Mouse (Mus musculus) hindbrain, embryonic 15.5 days (tissue): ENCODE data around the gene St3gal5. TPM values are rescaled to one million over a fixed set of nuclear protein-coding genes. Genes with fewer than 3 reads are reported as not detected.

Experiments
- ATAC-seq: fragments of 200-750 bp; cut with Nextera tagmentation; 2 replicates; pipeline ENCODE4 v1.8.0; 2017; ENCODE audit warnings: low read depth, moderate number of reproducible peaks, moderate TSS enrichment; ENCODE audit not compliant: low FRiP score
- H3K27ac ChIP-seq: fragments of 300-500 bp; sonication (generic); replicated peaks from 2 replicates; pipeline ENCODE4 v1.5.1; 2015; ENCODE audit warnings: mild to moderate bottlenecking, inconsistent platforms
- H3K27me3 ChIP-seq: fragments of 300-500 bp; sonication (generic); 2 replicates; pipeline ENCODE4 v1.6.1; 2015; ENCODE audit warnings: control low read depth, inconsistent platforms
- H3K36me3 ChIP-seq: fragments of 300-500 bp; sonication (generic); 2 replicates; pipeline ENCODE4 v1.6.1; 2015; ENCODE audit warnings: control low read depth, inconsistent platforms
- H3K4me1 ChIP-seq: fragments of 300-500 bp; sonication (generic); replicated peaks from 2 replicates; pipeline ENCODE4 v1.6.1; 2015; ENCODE audit warnings: control low read depth, inconsistent platforms
- H3K4me2 ChIP-seq: fragments of 300-500 bp; sonication (generic); 2 replicates; pipeline ENCODE4 v1.6.1; 2015; ENCODE audit warnings: moderate library complexity, mild to moderate bottlenecking, inconsistent platforms
- H3K4me3 ChIP-seq: fragments of 300-500 bp; sonication (generic); 2 replicates; pipeline ENCODE4 v1.5.1; 2015; ENCODE audit warnings: mild to moderate bottlenecking, inconsistent platforms
- H3K9ac ChIP-seq: fragments of 300-500 bp; sonication (generic); 2 replicates; pipeline ENCODE4 v1.6.1; 2015; ENCODE audit warnings: inconsistent platforms
- H3K9me3 ChIP-seq: fragments of 300-500 bp; sonication (generic); 2 replicates; pipeline ENCODE4 v1.6.1; 2016; ENCODE audit warnings: control low read depth, inconsistent platforms
- WGBS: fragments of 180-500 bp; shearing (Covaris S2); methylation state at CpG from one replicate; pipeline ENCODE4 v1.1.7; 2015; 5-methylcytosine and 5-hydroxymethylcytosine counted together
- polyA plus RNA-seq: library from polyadenylated mRNA; unstranded; fragments of >200 nt; fragmentation: Nextera tagmentation; extraction: Ambion mirVana; gene quantifications from 2 replicates; pipeline ENCODE4 v1.2.1, GENCODE M21; 2015

St3gal5 gene
- polyA plus RNA-seq, 1 experiment from 2014 or later = 62.5 TPM

GRCm38 (mm10) chr6:72071281-72071870 lies 26.0 kb upstream of the St3gal5 start:
- ATAC-seq = no peak
- H3K36me3 ChIP-seq = no peaks in the 10 kb centered on the region
- no peaks in the 10 kb centered on the region for H3K9me3 ChIP-seq
- H3K4me1 ChIP-seq = no peaks in the 10 kb centered on the region
- H3K4me3 ChIP-seq = no peak overlapping the region
- no peaks in the 10 kb centered on the region for H3K27me3 ChIP-seq
- H3K9ac ChIP-seq = no peak overlapping the region
- H3K4me2 ChIP-seq = no peak overlapping the region
- no peak overlapping the region for H3K27ac ChIP-seq
- 72% methylated on average over 5 of the region's 5 CpGs for WGBS

GRCm38 (mm10) chr6:72073781-72074180 lies 23.6 kb upstream of the St3gal5 start:
- no peaks in the 10 kb centered on the region for H3K27me3 ChIP-seq
- no peaks in the 10 kb centered on the region for H3K4me1 ChIP-seq
- H3K9ac ChIP-seq = no peak overlapping the region
- H3K4me3 ChIP-seq = no peak overlapping the region
- no peak for ATAC-seq
- WGBS = 94% methylated on average over 4 of the region's 4 CpGs
- H3K4me2 ChIP-seq = no peak overlapping the region
- no peaks in the 10 kb centered on the region for H3K36me3 ChIP-seq
- H3K9me3 ChIP-seq = no peaks in the 10 kb centered on the region
- no peak overlapping the region for H3K27ac ChIP-seq

GRCm38 (mm10) chr6:72076512-72076911 lies 20.9 kb upstream of the St3gal5 start:
- H3K4me1 ChIP-seq = no peaks in the 10 kb centered on the region
- H3K27me3 ChIP-seq = no peaks in the 10 kb centered on the region
- H3K9ac ChIP-seq = no peak overlapping the region
- no peak overlapping the region for H3K4me3 ChIP-seq
- H3K27ac ChIP-seq = no peak overlapping the region
- ATAC-seq = no peak
- WGBS = 78% methylated on average over 9 of the region's 9 CpGs
- no peak overlapping the region for H3K4me2 ChIP-seq
- no peaks in the 10 kb centered on the region for H3K36me3 ChIP-seq
- no peaks in the 10 kb centered on the region for H3K9me3 ChIP-seq

GRCm38 (mm10) chr6:72078178-72078577 lies 19.2 kb upstream of the St3gal5 start:
- H3K4me3 ChIP-seq = no peak overlapping the region
- ATAC-seq = no peak
- 80% methylated on average over 5 of the region's 5 CpGs for WGBS
- no peak overlapping the region for H3K9ac ChIP-seq
- no peaks in the 10 kb centered on the region for H3K9me3 ChIP-seq
- H3K4me1 ChIP-seq = no peaks in the 10 kb centered on the region
- H3K36me3 ChIP-seq = no peaks in the 10 kb centered on the region
- H3K4me2 ChIP-seq = no peak overlapping the region
- no peak overlapping the region for H3K27ac ChIP-seq
- no peaks in the 10 kb centered on the region for H3K27me3 ChIP-seq

- no peak overlapping the region for H3K9ac ChIP-seq
- no peaks in the 10 kb centered on the region for H3K4me1 ChIP-seq
- no peaks in the 10 kb centered on the region for H3K9me3 ChIP-seq
- no peaks in the 10 kb centered on the region for H3K36me3 ChIP-seq
- H3K4me2 ChIP-seq = peak overlapping the region; percentile 11; the same call in 1 of the 2 replicates
- H3K4me3 ChIP-seq = no peak overlapping the region
- H3K27ac ChIP-seq = 0 out of 2 replicates have a peak overlapping the region, but pooled peaks have one; percentile 1
- 0 out of 2 replicates have a peak, but pooled peaks have one; percentile 54 for ATAC-seq
- H3K27me3 ChIP-seq = no peaks in the 10 kb centered on the region
- 83% methylated on average over 13 of the region's 13 CpGs for WGBS
Observed at GRCm38 (mm10) chr6:72081318-72082024, 15.9 kb upstream of the St3gal5 start.

- Histone ChIP-seq H3K4me2 (no peak overlapping the region), H3K27ac (no peak overlapping the region), H3K4me1 (no peaks in the 10 kb centered on the region), H3K9ac (no peak overlapping the region), H3K36me3 (no peaks in the 10 kb centered on the region), H3K27me3 (no peaks in the 10 kb centered on the region), H3K9me3 (no peaks in the 10 kb centered on the region), H3K4me3 (no peak overlapping the region)
- ATAC-seq = no peak
- 87% methylated on average over 5 of the region's 5 CpGs for WGBS
Observed at GRCm38 (mm10) chr6:72087402-72087801, 10.0 kb upstream of the St3gal5 start.

- H3K4me3 ChIP-seq = no peak overlapping the region
- no peak for ATAC-seq
- 94% methylated on average over 5 of the region's 5 CpGs for WGBS
- no peak overlapping the region for H3K9ac ChIP-seq
- no peaks in the 10 kb centered on the region for H3K27me3 ChIP-seq
- no peak overlapping the region for H3K4me2 ChIP-seq
- no peak overlapping the region for H3K27ac ChIP-seq
- H3K36me3 ChIP-seq = no peaks in the 10 kb centered on the region
- H3K9me3 ChIP-seq = no peaks in the 10 kb centered on the region
- no peaks in the 10 kb centered on the region for H3K4me1 ChIP-seq
Observed at GRCm38 (mm10) chr6:72089865-72090264, 7.5 kb upstream of the St3gal5 start.

GRCm38 (mm10) chr6:72091007-72091406 lies 6.4 kb upstream of the St3gal5 start:
- Histone ChIP-seq H3K27me3 (no peaks in the 10 kb centered on the region), H3K4me3 (no peak overlapping the region), H3K36me3 (no peaks in the 10 kb centered on the region), H3K4me1 (no peaks in the 10 kb centered on the region), H3K27ac (no peak overlapping the region), H3K9me3 (no peaks in the 10 kb centered on the region), H3K4me2 (no peak overlapping the region), H3K9ac (no peak overlapping the region)
- no peak for ATAC-seq
- 52% methylated on average over 6 of the region's 6 CpGs for WGBS

GRCm38 (mm10) chr6:72093121-72093520 lies 4.3 kb upstream of the St3gal5 start:
- no peaks in the 10 kb centered on the region for H3K27me3 ChIP-seq

GRCm38 (mm10) chr6:72096217-72096616 lies 1.2 kb upstream of the St3gal5 start:
- Histone ChIP-seq H3K36me3 (no peaks in the 10 kb centered on the region), H3K27me3 (no peaks in the 10 kb centered on the region), H3K4me2 (no peak overlapping the region), H3K4me3 (no peak overlapping the region), H3K9ac (no peak overlapping the region), H3K27ac (no peak overlapping the region), H3K4me1 (peaks cover 28% of the 10 kb centered on the region), H3K9me3 (no peaks in the 10 kb centered on the region)
- 68% methylated on average over 5 of the region's 5 CpGs for WGBS
- ATAC-seq = no peak

More at GRCm38 (mm10) chr6:72093121-72093520, 4.3 kb upstream of the St3gal5 start:
- H3K27ac ChIP-seq = no peak overlapping the region
- H3K9me3 ChIP-seq = no peaks in the 10 kb centered on the region
- H3K36me3 ChIP-seq = no peaks in the 10 kb centered on the region
- no peak overlapping the region for H3K9ac ChIP-seq
- 92% methylated on average over 1 of the region's 1 CpGs for WGBS
- no peak overlapping the region for H3K4me2 ChIP-seq
- ATAC-seq = no peak
- H3K4me3 ChIP-seq = no peak overlapping the region
- H3K4me1 ChIP-seq = peaks cover 7% of the 10 kb centered on the region

- Histone ChIP-seq H3K4me2 (peak overlapping the region; percentile 81), H3K36me3 (no peaks in the 10 kb centered on the region), H3K9me3 (no peaks in the 10 kb centered on the region), H3K4me3 (peak overlapping the region; percentile 91), H3K9ac (peak overlapping the region; percentile 94; the same call in 1 of the 2 replicates), H3K4me1 (peaks cover 28% of the 10 kb centered on the region), H3K27me3 (no peaks in the 10 kb centered on the region), H3K27ac (peak overlapping the region; percentile 84; the same call in 1 of the 2 replicates)
- no peak for ATAC-seq
- WGBS = 56% methylated on average over 8 of the region's 8 CpGs
Observed at GRCm38 (mm10) chr6:72096669-72097068, 723 bp upstream of the St3gal5 start.

GRCm38 (mm10) chr6:72098021-72098655 lies 746 bp downstream of the St3gal5 start:
- peak overlapping the region; percentile 81 for H3K4me2 ChIP-seq
- peak; percentile 46 for ATAC-seq
- H3K27ac ChIP-seq = peak overlapping the region; percentile 84
- H3K9me3 ChIP-seq = no peaks in the 10 kb centered on the region
- H3K4me3 ChIP-seq = peak overlapping the region; percentile 91
- WGBS = 3% methylated on average over 15 of the region's 15 CpGs
- H3K36me3 ChIP-seq = no peaks in the 10 kb centered on the region
- peak overlapping the region; percentile 94 for H3K9ac ChIP-seq
- no peaks in the 10 kb centered on the region for H3K27me3 ChIP-seq
- H3K4me1 ChIP-seq = peaks cover 28% of the 10 kb centered on the region
